Mouse (Mus musculus) embryonic stem cell, embryonic (primary cell): ENCODE results near the gene Gfra1.

Source experiments
- CTCF ChIA-PET, 4 experiments: fragments of 300-600 bp in 2 of 4; fragments of 350-600 bp in 2 of 4; sonication (Branson Sonifier 250); formaldehyde crosslinking; loops; one replicate each; lab custom pipeline; 2022; ENCODE audit warnings: inconsistent platforms in 2 of 4; lab: Charles Lee
- POLR2A ChIA-PET, 4 experiments: fragments of 300-600 bp in 2 of 4; fragments of 350-600 bp in 2 of 4; sonication (Branson Sonifier 250); formaldehyde crosslinking; loops; one replicate each; lab custom pipeline; 2022; ENCODE audit warnings: antibody characterized with exemption in 4 of 4, inconsistent platforms in 1 of 4; lab: Charles Lee

Gfra1 gene

GRCm38 (mm10) chr19:58415173-58415572 lies 40.5 kb downstream of the Gfra1 start:
- ChIA-PET POLR2A (no interaction called here), CTCF (interaction anchor here in 1 of 4 experiments (0.7 kb wide), 1 partner anchor 29 kb away, joined by 4 read pairs; no protein-coding TSS in a partner anchor)

GRCm38 (mm10) chr19:58414733-58415132 lies 41.0 kb downstream of the Gfra1 start:
- ChIA-PET CTCF (interaction anchor here in 1 of 4 experiments (0.7 kb wide), 1 partner anchor 28 kb away, joined by 4 read pairs; no protein-coding TSS in a partner anchor), POLR2A (no interaction called here)

- CTCF ChIA-PET, result no interaction called here
- POLR2A ChIA-PET, result interaction anchor here in 1 of 4 experiments (1.0 kb wide), 1 partner anchor 17 kb away, joined by 3 read pairs; no protein-coding TSS in a partner anchor
Measured at GRCm38 (mm10) chr19:58413290-58413689, 42.4 kb downstream of the Gfra1 start.

- ChIA-PET CTCF (no interaction called here), POLR2A (interaction anchor here in 1 of 4 experiments (1.0 kb wide), 1 partner anchor 16 kb away, joined by 3 read pairs; no protein-coding TSS in a partner anchor)
Measured at GRCm38 (mm10) chr19:58412811-58413210, 42.9 kb downstream of the Gfra1 start.

GRCm38 (mm10) chr19:58406726-58407125 lies 49.0 kb downstream of the Gfra1 start:
- POLR2A ChIA-PET, result interaction anchor here in 1 of 4 experiments (1.5 kb wide), 1 partner anchor 10 kb away, joined by 3 read pairs; no protein-coding TSS in a partner anchor
- CTCF ChIA-PET, result interaction anchor here in 1 of 4 experiments (0.6 kb wide), 1 partner anchor 525 kb away, joined by 3 read pairs; no protein-coding TSS in a partner anchor

GRCm38 (mm10) chr19:58400224-58400623 lies 55.5 kb downstream of the Gfra1 start:
- CTCF ChIA-PET, result no interaction called here
- POLR2A ChIA-PET, result no interaction called here

- ChIA-PET POLR2A (no interaction called here), CTCF (no interaction called here)
Measured at GRCm38 (mm10) chr19:58399166-58399565, 56.5 kb downstream of the Gfra1 start.

- ChIA-PET POLR2A (interaction anchor here in 2 of 4 experiments (0.6 to 1.5 kb wide), 8 partner anchors 9 to 913 kb away, joined by 3 to 5 read pairs (median 3); no protein-coding TSS in a partner anchor), CTCF (no interaction called here)
Measured at GRCm38 (mm10) chr19:58396604-58396984, 59.1 kb downstream of the Gfra1 start.

- POLR2A ChIA-PET, result interaction anchor here (0.6 to 1.5 kb wide), 10 partner anchors 8 to 913 kb away, joined by 3 to 5 read pairs (median 3); no protein-coding TSS in a partner anchor
- CTCF ChIA-PET, result no interaction called here
Measured at GRCm38 (mm10) chr19:58395785-58396603, 59.7 kb downstream of the Gfra1 start.

- ChIA-PET CTCF (no interaction called here), POLR2A (no interaction called here)
Measured at GRCm38 (mm10) chr19:58393121-58393520, 62.6 kb downstream of the Gfra1 start.

GRCm38 (mm10) chr19:58391796-58392195 lies 63.9 kb downstream of the Gfra1 start:
- CTCF ChIA-PET, result no interaction called here
- POLR2A ChIA-PET, result interaction anchor here in 2 of 4 experiments (0.5 to 0.7 kb wide), 2 partner anchors 10 to 77 kb away, joined by 3 read pairs; no protein-coding TSS in a partner anchor

GRCm38 (mm10) chr19:58389466-58389865 lies 66.2 kb downstream of the Gfra1 start:
- ChIA-PET CTCF (no interaction called here), POLR2A (no interaction called here)

- ChIA-PET POLR2A (interaction anchor here in 1 of 4 experiments (0.6 to 1.3 kb wide), 2 partner anchors 17 to 19 kb away, joined by 3 to 5 read pairs; no protein-coding TSS in a partner anchor), CTCF (no interaction called here)
Measured at GRCm38 (mm10) chr19:58388851-58389447, 66.8 kb downstream of the Gfra1 start.

GRCm38 (mm10) chr19:58383273-58383672 lies 72.4 kb downstream of the Gfra1 start:
- POLR2A ChIA-PET, result no interaction called here
- CTCF ChIA-PET, result no interaction called here

GRCm38 (mm10) chr19:58382535-58382934 lies 73.2 kb downstream of the Gfra1 start:
- POLR2A ChIA-PET, result no interaction called here
- CTCF ChIA-PET, result no interaction called here

- POLR2A ChIA-PET, result no interaction called here
- CTCF ChIA-PET, result no interaction called here
Measured at GRCm38 (mm10) chr19:58377969-58378368, 77.7 kb downstream of the Gfra1 start.

- POLR2A ChIA-PET, result interaction anchor here in 2 of 4 experiments (0.5 to 1.4 kb wide), 2 partner anchors 19 to 812 kb away, joined by 4 to 5 read pairs; no protein-coding TSS in a partner anchor
- CTCF ChIA-PET, result interaction anchor here in 2 of 4 experiments (0.7 to 1.0 kb wide), 3 partner anchors 12 to 93 kb away, joined by 3 to 7 read pairs (median 5); no protein-coding TSS in a partner anchor
Measured at GRCm38 (mm10) chr19:58376675-58377102, 79.0 kb downstream of the Gfra1 start.

- ChIA-PET POLR2A (no interaction called here), CTCF (no interaction called here)
Measured at GRCm38 (mm10) chr19:58374648-58375047, 81.1 kb downstream of the Gfra1 start.

- ChIA-PET POLR2A (no interaction called here), CTCF (no interaction called here)
Measured at GRCm38 (mm10) chr19:58374155-58374554, 81.6 kb downstream of the Gfra1 start.
